Mouse (Mus musculus): ENCODE measurements around the gene Hapln4. TPM values are rescaled to one million over a fixed set of nuclear protein-coding genes. Genes with fewer than 3 reads are reported as not detected.
A peak's percentile ranks its signal among the peaks of the same experiment; 100 is the strongest.

The Hapln4 gene
- polyA plus RNA-seq, 1 experiment from 2014 or later, result not detected

GRCm38 (mm10) chr8:70072441-70073069, 10.7 kb upstream of the Hapln4 start, which contains the start of gene Tm6sf2:
Gene Tm6sf2, plus strand, starts transcription at chr8:70072924.
- Histone ChIP-seq H3K4me3 (ENCODE audit: low read length) (peak within 1 kb of the TSS; percentile 33), H3K27me3 (ENCODE audit: insufficient read depth, low read length) (no peaks in the 10 kb centered on the region), H3K9ac (replicated peaks; ENCODE audit: low read length) (peak within 1 kb of the TSS; percentile 42; the same call in 1 of the 2 replicates), H3K27ac (ENCODE audit: low read length) (no peak within 1 kb of the TSS), H3K9me3 (ENCODE audit: low read length) (no peaks in the 10 kb centered on the region), H3K36me3 (ENCODE audit: insufficient read depth, low read length) (peaks cover 33% of the 10 kb centered on the region), H3K4me1 (ENCODE audit: insufficient read depth, low read length) (peaks cover 9% of the 10 kb centered on the region), H3K4me2 (replicated peaks; ENCODE audit: low read depth, low read length) (peak within 1 kb of the TSS; percentile 54)
- WGBS, result 10% methylated on average over 17 of the region's 27 CpGs
- ATAC-seq (ENCODE audit: low FRiP score, low TSS enrichment), result peak; percentile 76

- Histone ChIP-seq H3K36me3 (ENCODE audit: insufficient read depth, low read length) (peaks cover 29% of the 10 kb centered on the region), H3K27me3 (ENCODE audit: insufficient read depth, low read length) (no peaks in the 10 kb centered on the region), H3K4me1 (ENCODE audit: insufficient read depth, low read length) (peaks cover 9% of the 10 kb centered on the region), H3K4me2 (replicated peaks; ENCODE audit: low read depth, low read length) (peak overlapping the region; percentile 54), H3K27ac (ENCODE audit: low read length) (no peak overlapping the region), H3K9ac (replicated peaks; ENCODE audit: low read length) (peak overlapping the region; percentile 42; the same call in 1 of the 2 replicates), H3K9me3 (ENCODE audit: low read length) (no peaks in the 10 kb centered on the region), H3K4me3 (ENCODE audit: low read length) (peak overlapping the region; percentile 33)
- WGBS, result 65% methylated on average over 8 of the region's 8 CpGs
- no peak for ATAC-seq (ENCODE audit: low FRiP score, low TSS enrichment)
These were observed 10.1 kb upstream of the Hapln4 start for GRCm38 (mm10) chr8:70073120-70073519.

GRCm38 (mm10) chr8:70073682-70074081, 9.6 kb upstream of the Hapln4 start:
- peaks cover 29% of the 10 kb centered on the region for H3K36me3 ChIP-seq (ENCODE audit: insufficient read depth, low read length)
- no peak for ATAC-seq (ENCODE audit: low FRiP score, low TSS enrichment)
- no peak overlapping the region for H3K4me3 ChIP-seq (ENCODE audit: low read length)
- H3K4me2 ChIP-seq (replicated peaks; ENCODE audit: low read depth, low read length), result no peak overlapping the region
- peaks cover 9% of the 10 kb centered on the region for H3K4me1 ChIP-seq (ENCODE audit: insufficient read depth, low read length)
- 95% methylated on average over 1 of the region's 1 CpGs for WGBS
- no peak overlapping the region for H3K27ac ChIP-seq (ENCODE audit: low read length)
- H3K27me3 ChIP-seq (ENCODE audit: insufficient read depth, low read length), result no peaks in the 10 kb centered on the region
- no peaks in the 10 kb centered on the region for H3K9me3 ChIP-seq (ENCODE audit: low read length)
- no peak overlapping the region for H3K9ac ChIP-seq (replicated peaks; ENCODE audit: low read length)

- H3K36me3 ChIP-seq (ENCODE audit: insufficient read depth, low read length), result no peaks in the 10 kb centered on the region
- WGBS, result 84% methylated on average over 2 of the region's 2 CpGs
- peaks cover 53% of the 10 kb centered on the region for H3K27me3 ChIP-seq (ENCODE audit: insufficient read depth, low read length)
- no peak overlapping the region for H3K4me3 ChIP-seq (ENCODE audit: low read length)
- peaks cover 9% of the 10 kb centered on the region for H3K4me1 ChIP-seq (ENCODE audit: insufficient read depth, low read length)
- H3K9me3 ChIP-seq (ENCODE audit: low read length), result no peaks in the 10 kb centered on the region
- H3K9ac ChIP-seq (replicated peaks; ENCODE audit: low read length), result no peak overlapping the region
- no peak for ATAC-seq (ENCODE audit: low FRiP score, low TSS enrichment)
- no peak overlapping the region for H3K4me2 ChIP-seq (replicated peaks; ENCODE audit: low read depth, low read length)
- no peak overlapping the region for H3K27ac ChIP-seq (ENCODE audit: low read length)
These were observed 1.3 kb upstream of the Hapln4 start for GRCm38 (mm10) chr8:70081976-70082375.

DNA sequence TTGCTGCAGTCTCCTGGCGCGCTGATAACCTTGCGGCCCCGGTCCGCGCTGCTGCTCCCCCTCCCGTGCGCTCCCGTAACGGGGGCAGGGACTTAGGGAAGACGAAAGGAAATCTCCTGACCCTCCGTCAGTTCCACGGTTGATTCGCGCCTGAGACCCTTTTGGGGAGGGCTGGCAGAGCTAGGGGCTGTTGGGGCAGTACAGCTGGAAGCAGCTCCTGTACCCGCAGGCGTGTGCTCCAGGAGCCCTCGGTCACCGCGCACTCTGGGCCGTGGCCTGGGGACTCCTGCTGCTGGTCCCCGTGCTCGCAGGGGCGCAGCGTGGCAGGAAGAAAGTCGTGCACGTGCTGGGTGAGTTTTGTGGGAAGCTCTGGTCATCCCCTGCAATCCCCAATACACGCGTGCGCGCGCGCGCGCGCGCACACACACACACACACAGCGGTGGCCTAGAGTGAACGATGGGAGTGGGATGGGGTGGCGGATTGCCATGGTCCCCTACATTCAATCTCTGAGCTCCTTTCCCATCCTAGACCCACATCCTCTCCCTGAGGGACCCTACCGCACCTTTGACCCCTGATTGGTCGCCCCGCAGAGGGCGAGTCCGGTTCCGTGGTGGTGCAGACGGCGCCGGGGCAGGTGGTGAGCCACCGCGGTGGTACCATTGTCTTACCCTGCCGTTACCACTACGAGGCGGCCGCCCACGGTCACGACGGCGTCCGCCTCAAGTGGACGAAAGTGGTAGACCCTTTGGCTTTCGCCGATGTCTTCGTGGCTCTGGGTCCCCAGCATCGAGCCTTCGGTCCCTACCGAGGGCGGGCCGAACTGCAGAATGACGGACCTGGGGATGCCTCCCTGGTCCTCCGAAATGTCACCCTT, 1.2 kb downstream of the Hapln4 start:
- peak; percentile 17; the same call in 1 of the 2 replicates for ATAC-seq (ENCODE audit: low FRiP score, low TSS enrichment)
- peak overlapping the region; percentile 9; the same call in 1 of the 2 replicates for H3K9ac ChIP-seq (replicated peaks; ENCODE audit: low read length)
- no peaks in the 10 kb centered on the region for H3K9me3 ChIP-seq (ENCODE audit: low read length)
- peaks cover 78% of the 10 kb centered on the region for H3K27me3 ChIP-seq (ENCODE audit: insufficient read depth, low read length)
- H3K4me2 ChIP-seq (replicated peaks; ENCODE audit: low read depth, low read length), result peak overlapping the region; percentile 66
- no peak overlapping the region for H3K27ac ChIP-seq (ENCODE audit: low read length)
- 2% methylated on average over 65 of the region's 71 CpGs for WGBS
- peaks cover 12% of the 10 kb centered on the region for H3K4me1 ChIP-seq (ENCODE audit: insufficient read depth, low read length)
- peak overlapping the region; percentile 46 for H3K4me3 ChIP-seq (ENCODE audit: low read length)
- H3K36me3 ChIP-seq (ENCODE audit: insufficient read depth, low read length), result no peaks in the 10 kb centered on the region

GRCm38 (mm10) chr8:70086151-70086550, 2.9 kb downstream of the Hapln4 start:
- Histone ChIP-seq H3K9me3 (ENCODE audit: low read length) (no peaks in the 10 kb centered on the region), H3K9ac (replicated peaks; ENCODE audit: low read length) (no peak overlapping the region), H3K4me1 (ENCODE audit: insufficient read depth, low read length) (peaks cover 12% of the 10 kb centered on the region), H3K27me3 (ENCODE audit: insufficient read depth, low read length) (peaks cover 92% of the 10 kb centered on the region), H3K4me3 (ENCODE audit: low read length) (no peak overlapping the region), H3K4me2 (replicated peaks; ENCODE audit: low read depth, low read length) (no peak overlapping the region), H3K27ac (ENCODE audit: low read length) (no peak overlapping the region), H3K36me3 (ENCODE audit: insufficient read depth, low read length) (no peaks in the 10 kb centered on the region)
- no peak for ATAC-seq (ENCODE audit: low FRiP score, low TSS enrichment)
- WGBS, result 41% methylated on average over 1 of the region's 1 CpGs

DNA sequence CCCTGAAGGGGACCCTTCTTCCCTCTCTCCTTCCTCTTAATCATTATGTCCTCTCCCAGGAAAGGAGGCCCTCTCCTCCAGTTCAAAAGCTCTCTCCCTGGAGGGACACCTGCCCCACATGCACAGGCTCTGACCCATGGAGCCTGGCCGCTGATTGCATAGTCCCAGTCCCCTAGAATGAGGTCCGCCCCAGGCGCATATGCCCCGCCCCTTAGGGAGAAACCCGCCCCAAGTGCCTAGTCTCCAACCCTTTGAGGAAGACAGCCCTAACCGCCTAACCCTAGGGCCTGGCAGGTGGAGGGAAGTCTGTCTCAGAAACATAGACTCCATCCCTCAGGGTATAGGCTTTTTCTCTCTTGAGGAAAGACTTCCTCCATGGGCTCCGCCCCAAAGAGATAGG, 4.0 kb downstream of the Hapln4 start:
- no peak overlapping the region for H3K4me3 ChIP-seq (ENCODE audit: low read length)
- peak; percentile 28; the same call in 1 of the 2 replicates for ATAC-seq (ENCODE audit: low FRiP score, low TSS enrichment)
- no peaks in the 10 kb centered on the region for H3K9me3 ChIP-seq (ENCODE audit: low read length)
- H3K27me3 ChIP-seq (ENCODE audit: insufficient read depth, low read length), result peaks cover 87% of the 10 kb centered on the region
- no peaks in the 10 kb centered on the region for H3K36me3 ChIP-seq (ENCODE audit: insufficient read depth, low read length)
- H3K4me2 ChIP-seq (replicated peaks; ENCODE audit: low read depth, low read length), result no peak overlapping the region
- peaks cover 12% of the 10 kb centered on the region for H3K4me1 ChIP-seq (ENCODE audit: insufficient read depth, low read length)
- no peak overlapping the region for H3K9ac ChIP-seq (replicated peaks; ENCODE audit: low read length)
- 7% methylated on average over 7 of the region's 7 CpGs for WGBS
- no peak overlapping the region for H3K27ac ChIP-seq (ENCODE audit: low read length)

DNA sequence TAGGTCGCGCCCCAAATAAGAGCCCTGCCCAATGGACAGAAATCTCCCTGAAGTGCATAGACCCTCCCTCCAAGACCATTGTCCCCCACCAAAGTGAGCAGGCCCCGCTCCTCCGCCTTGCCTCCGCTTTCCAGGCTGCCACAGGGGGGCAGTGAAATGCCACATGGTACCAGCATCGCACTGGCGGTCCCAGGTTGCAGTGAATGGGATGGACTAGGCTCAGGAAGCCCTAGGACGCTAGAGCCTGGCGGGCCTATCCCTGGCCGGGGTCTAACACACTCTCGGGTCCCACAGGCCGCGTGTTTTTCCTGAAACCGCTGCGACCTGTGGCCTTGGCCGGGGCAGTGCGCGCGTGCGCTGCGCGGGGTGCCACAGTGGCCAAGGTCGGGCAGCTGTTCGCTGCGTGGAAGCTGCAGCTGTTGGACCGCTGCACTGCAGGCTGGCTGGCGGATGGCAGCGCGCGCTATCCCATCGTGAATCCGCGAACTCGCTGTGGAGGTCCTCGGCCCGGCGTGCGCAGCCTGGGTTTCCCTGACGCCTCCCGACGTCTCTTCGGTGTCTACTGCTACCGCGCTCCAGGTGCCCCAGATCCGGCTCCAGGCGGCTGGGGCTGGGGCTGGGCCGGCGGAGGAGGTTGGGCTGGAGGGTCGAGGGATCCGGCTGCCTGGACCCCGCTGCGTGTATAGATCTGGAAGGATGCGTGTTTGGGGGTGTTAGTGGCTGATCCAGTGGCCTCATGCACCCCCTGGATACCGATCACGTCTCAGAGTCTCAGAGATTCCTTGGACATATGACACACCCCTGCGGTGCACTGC, 4.8 kb downstream of the Hapln4 start:
- 4% methylated on average over 56 of the region's 56 CpGs for WGBS
- peaks cover 12% of the 10 kb centered on the region for H3K4me1 ChIP-seq (ENCODE audit: insufficient read depth, low read length)
- H3K36me3 ChIP-seq (ENCODE audit: insufficient read depth, low read length), result no peaks in the 10 kb centered on the region
- H3K4me3 ChIP-seq (ENCODE audit: low read length), result peak overlapping the region; percentile 38
- H3K27me3 ChIP-seq (ENCODE audit: insufficient read depth, low read length), result peaks cover 79% of the 10 kb centered on the region
- no peak overlapping the region for H3K27ac ChIP-seq (ENCODE audit: low read length)
- no peaks in the 10 kb centered on the region for H3K9me3 ChIP-seq (ENCODE audit: low read length)
- ATAC-seq (ENCODE audit: low FRiP score, low TSS enrichment), result peak; percentile 52
- peak overlapping the region; percentile 34 for H3K9ac ChIP-seq (replicated peaks; ENCODE audit: low read length)
- peak overlapping the region; percentile 51 for H3K4me2 ChIP-seq (replicated peaks; ENCODE audit: low read depth, low read length)

DNA sequence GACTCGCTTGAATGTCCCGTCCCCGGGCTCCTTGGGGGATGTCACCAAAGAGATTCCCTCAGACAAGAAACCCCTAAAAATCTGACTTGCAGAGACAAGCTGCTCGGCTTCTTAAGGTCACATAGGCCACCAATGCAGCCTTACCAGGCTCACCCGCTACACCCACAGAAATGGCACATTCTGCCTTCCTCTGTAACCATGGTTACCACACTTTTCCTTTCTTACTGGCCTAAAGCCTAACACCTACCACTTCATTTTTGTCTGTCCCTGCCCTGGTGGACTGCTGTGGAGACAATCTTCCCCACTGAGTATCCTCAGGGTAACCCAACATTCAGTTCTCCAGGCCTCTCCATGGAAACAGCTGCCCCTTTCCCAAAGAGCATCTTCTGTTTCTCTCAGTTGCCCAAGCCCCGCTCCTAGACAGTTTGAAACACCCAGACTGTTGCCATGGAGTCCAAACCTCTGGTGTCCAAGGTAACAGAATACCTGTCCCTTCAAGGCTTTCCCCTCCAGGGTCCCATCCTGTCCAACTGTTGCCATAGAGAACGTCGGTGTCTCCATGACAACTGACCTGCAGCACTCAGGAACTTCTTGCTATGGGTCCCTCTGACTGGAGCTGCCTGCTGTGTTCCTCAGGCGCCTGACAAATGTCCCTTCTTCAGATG, 6.2 kb downstream of the Hapln4 start:
- Histone ChIP-seq H3K9me3 (ENCODE audit: low read length) (no peaks in the 10 kb centered on the region), H3K4me1 (ENCODE audit: insufficient read depth, low read length) (0 out of 2 replicates have a peak, but pooled peaks cover 4% of the 10 kb centered on the region), H3K27ac (ENCODE audit: low read length) (no peak overlapping the region), H3K9ac (replicated peaks; ENCODE audit: low read length) (no peak overlapping the region), H3K4me2 (replicated peaks; ENCODE audit: low read depth, low read length) (no peak overlapping the region), H3K36me3 (ENCODE audit: insufficient read depth, low read length) (no peaks in the 10 kb centered on the region), H3K27me3 (ENCODE audit: insufficient read depth, low read length) (peaks cover 67% of the 10 kb centered on the region), H3K4me3 (ENCODE audit: low read length) (no peak overlapping the region)
- ATAC-seq (ENCODE audit: low FRiP score, low TSS enrichment), result no peak
- WGBS, result 61% methylated on average over 9 of the region's 9 CpGs

Measured in kidney, embryonic 16.5 days (tissue).